Mouse (Mus musculus) embryonic fibroblast, embryonic 13.5 days (primary cell): ENCODE data around the gene Hist1h4d. TPM values are rescaled to one million over a fixed set of nuclear protein-coding genes. Genes with fewer than 3 reads are reported as not detected.
"Not testable (repeated sequence)": the region's sequence is repeated elsewhere in the genome, so short reads cannot be mapped to it uniquely, and the experiment has no call there.

ENCODE experiments used
- H3K27ac ChIP-seq: 2 replicates; pipeline ENCODE4 v1.5.1; 2012; ENCODE audit warnings: low read length, control low read depth, inconsistent platforms; ENCODE audit not compliant: insufficient read depth
- H3K4me1 ChIP-seq: 2 replicates; pipeline ENCODE4 v1.6.1; 2011; ENCODE audit warnings: low read length; ENCODE audit not compliant: control insufficient read depth, insufficient read depth
- H3K4me3 ChIP-seq: 2 replicates; pipeline ENCODE4 v1.5.1; 2011; ENCODE audit warnings: mild to moderate bottlenecking, control low read depth, low read length; ENCODE audit not compliant: insufficient read depth
- CTCF ChIP-seq: IDR thresholded peaks from 2 replicates; pipeline ENCODE4 v1.5.1; 2011; ENCODE audit warnings: mild to moderate bottlenecking, control low read depth, low read length, moderate library complexity, borderline replicate concordance; ENCODE audit not compliant: insufficient read depth
- POLR2A ChIP-seq: IDR thresholded peaks from 2 replicates; pipeline ENCODE4 v1.6.1; 2011; ENCODE audit warnings: low read depth, mild to moderate bottlenecking, control low read depth, low read length, moderate library complexity
- polyA plus RNA-seq: library from polyadenylated mRNA; stranded (reverse); fragments of >200 nt; gene quantifications from 2 replicates; pipeline ENCODE4 v1.2.4, GENCODE M21; 2011; ENCODE audit warnings: low read depth; ENCODE audit not compliant: missing spikeins, insufficient read length

Hist1h4d gene
- polyA plus RNA-seq, 1 experiment = 6.8 TPM

- Histone ChIP-seq H3K27ac (peak overlapping the region; percentile 64), H3K4me3 (no peak overlapping the region; the same call in 1 of the 2 replicates), H3K4me1 (peaks cover 3% of the 10 kb centered on the region)
- TF ChIP-seq POLR2A = no peak
- TF ChIP-seq CTCF = no peak
Measured at GRCm38 (mm10) chr13:23583387-23584068, 2.1 kb downstream of the Hist1h4d start.

GRCm38 (mm10) chr13:23584331-23584730 lies 2.9 kb downstream of the Hist1h4d start:
- TF ChIP-seq POLR2A = peak; percentile 8; the same call in 1 of the 2 replicates
- no peak for TF ChIP-seq CTCF

GRCm38 (mm10) chr13:23585029-23585441 lies 3.6 kb downstream of the Hist1h4d start:
- Histone ChIP-seq H3K4me1 (peaks cover 3% of the 10 kb centered on the region), H3K4me3 (peak overlapping the region; percentile 24), H3K27ac (peak overlapping the region; percentile 80)
- TF ChIP-seq CTCF (no peak), POLR2A (peak; percentile 88)

More at GRCm38 (mm10) chr13:23584331-23584730, 2.9 kb downstream of the Hist1h4d start:
- peak overlapping the region; percentile 80 for H3K27ac ChIP-seq
- peak overlapping the region; percentile 7; the same call in 1 of the 2 replicates for H3K4me3 ChIP-seq
- H3K4me1 ChIP-seq = peaks cover 3% of the 10 kb centered on the region

GRCm38 (mm10) chr13:23585442-23586098 lies 4.2 kb downstream of the Hist1h4d start:
- not testable (repeated sequence) for H3K4me1 ChIP-seq
- H3K4me3 ChIP-seq = peak overlapping the region; percentile 24
- peak overlapping the region; percentile 80 for H3K27ac ChIP-seq
- TF ChIP-seq POLR2A = peak; percentile 95

- peaks cover 3% of the 10 kb centered on the region for H3K4me1 ChIP-seq
- H3K27ac ChIP-seq = peak overlapping the region; percentile 94
- peak; percentile 33; the same call in 1 of the 2 replicates for TF ChIP-seq POLR2A
- no peak for TF ChIP-seq CTCF
- peak overlapping the region; percentile 29 for H3K4me3 ChIP-seq
Measured at GRCm38 (mm10) chr13:23586099-23586939, 4.9 kb downstream of the Hist1h4d start.

GRCm38 (mm10) chr13:23586940-23587225 lies 5.5 kb downstream of the Hist1h4d start:
- Histone ChIP-seq H3K4me3 (peak overlapping the region; percentile 29), H3K4me1 (peaks cover 3% of the 10 kb centered on the region), H3K27ac (peak overlapping the region; percentile 94)
- TF ChIP-seq POLR2A (no peak), CTCF (no peak)

GRCm38 (mm10) chr13:23591206-23591605 lies 9.8 kb downstream of the Hist1h4d start:
- Histone ChIP-seq H3K27ac (no peak overlapping the region), H3K4me1 (no peaks in the 10 kb centered on the region; the same call in 1 of the 2 replicates), H3K4me3 (no peak overlapping the region)
- no peak for TF ChIP-seq CTCF
- no peak for TF ChIP-seq POLR2A

GRCm38 (mm10) chr13:23591886-23592285 lies 10.5 kb downstream of the Hist1h4d start:
- not testable (repeated sequence) for H3K27ac ChIP-seq, H3K4me3 ChIP-seq, H3K4me1 ChIP-seq

GRCm38 (mm10) chr13:23592614-23593013 lies 11.2 kb downstream of the Hist1h4d start:
- TF ChIP-seq CTCF (no peak), POLR2A (no peak)
- H3K4me3 ChIP-seq = no peak overlapping the region
- H3K27ac ChIP-seq = no peak overlapping the region
- no peaks in the 10 kb centered on the region for H3K4me1 ChIP-seq

GRCm38 (mm10) chr13:23593051-23593770 lies 11.8 kb downstream of the Hist1h4d start:
- Histone ChIP-seq H3K4me3 (no peak overlapping the region), H3K4me1 (no peaks in the 10 kb centered on the region), H3K27ac (no peak overlapping the region)
- TF ChIP-seq CTCF = no peak
- TF ChIP-seq POLR2A = no peak
